Mouse (Mus musculus) liver, adult (tissue): ENCODE results near the gene Arnt2.

ENCODE experiments used
- GATA4 ChIP-seq: IDR thresholded peaks from 2 replicates; pipeline ENCODE4 v1.6.1; 2014; ENCODE audit warnings: mild to moderate bottlenecking, low read length; ENCODE audit not compliant: insufficient replicate concordance

The Arnt2 gene

DNA sequence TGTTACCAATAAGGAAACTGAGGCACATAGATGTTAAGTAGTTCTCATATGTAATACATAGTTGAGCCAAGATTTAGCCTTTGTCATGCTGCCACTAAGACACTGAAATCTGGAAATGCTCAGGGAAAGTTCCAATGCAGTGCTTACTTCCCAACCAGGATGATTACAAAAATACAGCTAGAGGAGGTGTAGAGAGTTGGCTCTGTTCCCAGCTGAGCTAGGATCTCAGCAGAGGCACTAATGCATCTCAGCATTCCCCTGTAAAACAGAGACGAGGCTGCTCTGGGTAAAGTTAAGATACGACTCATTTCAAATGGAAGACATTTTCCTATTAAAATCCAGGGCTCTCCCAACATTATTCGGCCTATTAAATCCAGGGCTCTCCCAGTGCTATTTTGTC is 206.0 kb downstream of the Arnt2 start:
- TF ChIP-seq GATA4: no peak

DNA sequence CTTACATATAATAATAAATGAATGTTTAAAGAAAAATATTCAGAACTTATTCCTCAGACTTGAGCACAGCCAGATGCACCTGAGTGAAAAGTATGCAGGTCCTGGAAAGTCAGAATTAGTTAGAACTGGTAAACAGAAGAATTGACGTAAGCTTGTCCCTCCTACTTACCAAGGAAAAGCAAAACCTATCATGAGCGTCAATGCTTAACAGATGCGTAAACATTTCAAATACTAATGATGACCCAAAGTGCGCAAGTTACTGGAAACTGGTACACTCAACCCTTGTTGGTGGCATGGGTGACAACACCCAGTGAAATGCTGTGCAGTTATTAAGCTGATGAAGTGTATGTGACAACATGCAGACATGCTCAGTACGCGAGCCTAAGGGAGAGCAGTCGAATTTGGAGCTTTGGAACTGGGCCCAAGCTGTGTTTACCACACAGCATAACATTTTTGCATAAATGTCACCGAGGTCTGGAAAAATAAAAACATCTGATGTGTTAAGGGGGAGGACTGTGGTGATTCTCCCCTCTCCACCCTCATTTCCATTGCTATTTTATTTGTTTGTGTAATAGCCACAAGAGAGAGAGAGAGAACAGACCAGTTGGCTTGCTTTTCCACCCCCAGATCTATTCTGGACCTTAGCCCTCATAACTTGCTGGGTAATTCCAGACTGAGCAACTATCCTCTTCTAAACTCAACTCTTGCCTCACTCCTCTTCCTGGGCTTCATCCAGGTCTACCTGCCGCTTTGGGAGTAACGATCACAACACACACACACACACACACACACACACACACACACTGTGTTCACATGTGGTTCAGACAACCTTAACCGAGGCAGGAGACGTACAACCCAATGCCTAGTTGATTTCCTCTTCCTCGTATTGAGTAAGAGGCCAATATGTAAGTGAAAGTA is 208.6 kb downstream of the Arnt2 start:
- no peak for TF ChIP-seq GATA4

DNA sequence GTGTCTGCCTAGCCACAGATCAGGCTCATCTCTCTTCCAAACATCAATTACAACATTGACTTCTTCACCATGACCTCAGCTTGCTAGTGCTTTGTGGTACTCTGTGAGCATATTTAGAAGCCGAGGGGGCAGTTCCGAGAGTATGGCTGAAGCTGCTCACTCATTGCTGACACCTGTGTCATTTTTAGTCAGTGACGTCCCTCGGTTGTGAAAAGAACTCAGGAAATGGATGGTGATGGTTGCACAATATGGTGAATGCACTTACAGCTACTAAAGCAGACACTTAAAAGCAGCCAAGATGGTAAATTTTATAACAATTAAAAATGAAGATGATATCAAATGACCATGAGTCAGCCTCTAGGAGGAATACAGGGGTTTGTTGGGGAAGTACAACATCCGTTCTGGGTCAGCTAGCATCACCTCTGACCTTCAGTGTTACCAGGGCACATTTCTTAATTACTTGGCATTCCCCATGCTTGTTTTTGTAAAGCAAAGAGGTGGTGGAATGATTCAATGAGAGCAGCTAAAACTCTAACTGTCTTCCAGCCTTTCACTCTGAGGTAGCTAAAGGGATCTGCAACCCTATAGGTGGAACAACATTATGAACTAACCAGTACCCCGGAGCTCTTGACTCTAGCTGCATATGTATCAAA is 212.6 kb downstream of the Arnt2 start:
- no peak for TF ChIP-seq GATA4
